Comparison of ENCODE assay signal across 16 mouse cellular contexts in the genomic region with DNA sequence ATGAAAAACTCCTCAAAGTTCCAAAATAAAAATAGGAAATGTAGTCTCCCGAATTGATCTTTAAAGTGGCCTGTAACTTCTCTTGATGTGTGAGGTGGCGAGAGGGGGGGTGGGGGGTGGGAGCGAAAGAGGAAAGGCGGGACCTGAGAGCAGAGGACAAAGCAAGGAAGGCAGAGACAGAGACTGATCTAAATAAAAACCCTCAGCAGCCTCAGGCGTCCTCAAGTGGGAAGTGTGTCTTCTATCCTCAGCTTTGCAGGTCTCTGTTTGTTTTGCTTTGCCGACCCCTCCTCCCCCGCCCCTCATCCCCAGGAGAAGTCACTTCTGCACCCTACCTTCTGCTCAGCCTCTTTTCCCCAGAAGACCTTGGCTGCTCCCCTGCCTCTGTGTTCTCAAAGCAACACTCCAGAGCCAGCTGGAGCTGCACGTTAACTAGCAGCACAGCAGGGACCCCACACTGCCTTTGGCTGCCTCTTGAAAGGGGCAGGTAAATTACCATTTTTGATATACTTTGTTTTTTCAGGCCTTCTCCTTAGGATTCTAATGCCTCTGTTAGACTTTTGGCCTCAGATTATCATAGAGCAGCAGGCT.
DNase-seq lines count a peak whose midpoint lies in the region; ATAC-seq and TF ChIP-seq lines count a peak whose summit lies in the region.
"Had no signal": no experiment of that assay in that cellular context is flagged by ENCODE, and none has a peak within 500 bp of the region (broad histone marks: within the 10 kb centered on the region; RNA-seq: fewer than 3 reads in every experiment).

No protein-coding gene starts in this region.

- intact Hi-C loops in heart, postnatal 10 days (cut with DNase I), result no loop called here

- H3K27ac ChIP-seq in heart, embryonic 13.5 days (replicated peaks), result no peak overlapping the region
- no peak overlapping the region for H3K27ac ChIP-seq in hindbrain, embryonic 11.5 days (ENCODE audit: low read depth, low read length)
- no peak overlapping the region for H3K27ac ChIP-seq in midbrain, embryonic 14.5 days (replicated peaks; ENCODE audit: low read depth, low read length)
- no peak overlapping the region for H3K27ac ChIP-seq in liver, postnatal 0 days (ENCODE audit: low read depth)
- H3K27ac ChIP-seq: gastrocnemius, adult 2 months; kidney, embryonic 15.5 days; limb, embryonic 15.5 days had no signal

- 0 out of 2 replicates have a peak, but pooled peaks cover 4% of the 10 kb centered on the region for H3K4me1 ChIP-seq in heart, embryonic 13.5 days
- no peaks in the 10 kb centered on the region for H3K4me1 ChIP-seq in hindbrain, embryonic 11.5 days (replicated peaks; ENCODE audit: control insufficient read depth, insufficient read depth, low read length)
- H3K4me1 ChIP-seq in midbrain, embryonic 14.5 days (ENCODE audit: control insufficient read depth, insufficient read depth, low read length), result no peaks in the 10 kb centered on the region
- no peaks in the 10 kb centered on the region for H3K4me1 ChIP-seq in liver, postnatal 0 days (ENCODE audit: insufficient read depth)
- H3K4me1 ChIP-seq: limb, embryonic 15.5 days had no signal

- ATAC-seq in heart, embryonic 13.5 days (ENCODE audit: extremely low read depth, insufficient number of reproducible peaks, low FRiP score, low TSS enrichment), result no peak
- peak; percentile 53; the same call in 1 of the 2 replicates for ATAC-seq in hindbrain, embryonic 11.5 days (ENCODE audit: low FRiP score)
- 0 out of 2 replicates have a peak, but pooled peaks have one; percentile 43 for ATAC-seq in midbrain, embryonic 14.5 days (ENCODE audit: low FRiP score, low TSS enrichment)
- ATAC-seq in liver, postnatal 0 days, result no peak
- ATAC-seq: lung, postnatal 0 days; Patski had no signal

- TF ChIP-seq CTCF in liver, postnatal 0 days (IDR thresholded peaks at IDR 0.05; ENCODE audit: low read depth), result no peak

- H3K9me3 ChIP-seq in heart, embryonic 13.5 days, result no peaks in the 10 kb centered on the region
- no peaks in the 10 kb centered on the region for H3K9me3 ChIP-seq in hindbrain, embryonic 11.5 days (ENCODE audit: control insufficient read depth, low read length)
- no peaks in the 10 kb centered on the region for H3K9me3 ChIP-seq in midbrain, embryonic 14.5 days (ENCODE audit: control insufficient read depth, low read length)
- no peaks in the 10 kb centered on the region for H3K9me3 ChIP-seq in liver, postnatal 0 days (ENCODE audit: low read length)
- H3K9me3 ChIP-seq: kidney, embryonic 15.5 days; limb, embryonic 15.5 days had no signal

- no peak for TF ChIP-seq EP300 in liver, postnatal 0 days (IDR thresholded peaks at IDR 0.05; ENCODE audit: low read depth)

- 0 out of 2 replicates have a peak overlapping the region, but pooled peaks have one; percentile 11 for H3K4me3 ChIP-seq in heart, embryonic 13.5 days
- H3K4me3 ChIP-seq in hindbrain, embryonic 11.5 days (ENCODE audit: low read depth, low read length), result no peak overlapping the region
- H3K4me3 ChIP-seq in midbrain, embryonic 14.5 days (replicated peaks; ENCODE audit: low read depth, low read length), result no peak overlapping the region
- H3K4me3 ChIP-seq in liver, postnatal 0 days (ENCODE audit: low read depth, low read length), result no peak overlapping the region
- H3K4me3 ChIP-seq: gastrocnemius, adult 2 months; kidney, embryonic 15.5 days; limb, embryonic 15.5 days had no signal

- no peaks in the 10 kb centered on the region for H3K27me3 ChIP-seq in heart, embryonic 13.5 days (replicated peaks)
- no peaks in the 10 kb centered on the region for H3K27me3 ChIP-seq in hindbrain, embryonic 11.5 days (ENCODE audit: control insufficient read depth, insufficient read depth, low read length)
- no peaks in the 10 kb centered on the region for H3K27me3 ChIP-seq in midbrain, embryonic 14.5 days (ENCODE audit: control insufficient read depth, insufficient read depth, low read length)
- H3K27me3 ChIP-seq in liver, postnatal 0 days (ENCODE audit: insufficient read depth, low read length), result no peaks in the 10 kb centered on the region
- H3K27me3 ChIP-seq: limb, embryonic 15.5 days had no signal

- H3K9ac ChIP-seq in heart, embryonic 13.5 days, result no peak overlapping the region
- no peak overlapping the region for H3K9ac ChIP-seq in hindbrain, embryonic 11.5 days (ENCODE audit: low read depth, low read length)
- H3K9ac ChIP-seq in midbrain, embryonic 14.5 days (replicated peaks; ENCODE audit: low read length), result no peak overlapping the region
- H3K9ac ChIP-seq in liver, postnatal 0 days (replicated peaks), result no peak overlapping the region
- H3K9ac ChIP-seq: kidney, embryonic 15.5 days; limb, embryonic 15.5 days had no signal

- no peak for DNase-seq in heart, postnatal 10 days
- DNase-seq in embryo, embryonic 11 days, result peak; percentile 45
- peak; percentile 12 for DNase-seq in hindbrain, embryonic 11.5 days (ENCODE audit: low spot score)
- peak; percentile 45 for DNase-seq in midbrain, embryonic 14.5 days
- no peak for DNase-seq in liver, postnatal 0 days
- no peak for DNase-seq in frontal cortex, adult 2 months (ENCODE audit: extremely low spot score in 1 of 2, low spot score in 1 of 2)
- no peak for DNase-seq in thymus, postnatal 10 days (ENCODE audit: low spot score in 2 of 2)
- DNase-seq: adrenal gland, postnatal 14 days; cerebellum, adult 2 months; gastrocnemius, adult 2 months; heart, postnatal 14 days had no signal

- H3K4me2 ChIP-seq in heart, embryonic 13.5 days, result peak overlapping the region; percentile 49
- H3K4me2 ChIP-seq in hindbrain, embryonic 11.5 days (replicated peaks; ENCODE audit: low read depth, low read length), result no peak overlapping the region
- no peak overlapping the region for H3K4me2 ChIP-seq in midbrain, embryonic 14.5 days (ENCODE audit: low read length)
- H3K4me2 ChIP-seq in liver, postnatal 0 days (ENCODE audit: low read depth, low read length), result no peak overlapping the region
- H3K4me2 ChIP-seq: kidney, embryonic 15.5 days; limb, embryonic 15.5 days had no signal

- WGBS in heart, embryonic 13.5 days, result 9% methylated on average over 8 of the region's 8 CpGs
- WGBS in hindbrain, embryonic 11.5 days, result under 1% methylated on average over 7 of the region's 8 CpGs
- 6% methylated on average over 8 of the region's 8 CpGs for WGBS in midbrain, embryonic 14.5 days
- 22% methylated on average over 7 of the region's 8 CpGs for WGBS in liver, postnatal 0 days (ENCODE audit: insufficient replicate concordance)

- H3K36me3 ChIP-seq in heart, embryonic 13.5 days, result no peaks in the 10 kb centered on the region
- H3K36me3 ChIP-seq in hindbrain, embryonic 11.5 days (ENCODE audit: control insufficient read depth, insufficient read depth, low read length), result no peaks in the 10 kb centered on the region
- H3K36me3 ChIP-seq in midbrain, embryonic 14.5 days (ENCODE audit: control insufficient read depth, insufficient read depth, low read length), result no peaks in the 10 kb centered on the region
- no peaks in the 10 kb centered on the region for H3K36me3 ChIP-seq in liver, postnatal 0 days (replicated peaks; ENCODE audit: insufficient read depth, low read length)
- H3K36me3 ChIP-seq: kidney, embryonic 15.5 days; limb, embryonic 15.5 days had no signal

Comparison
In these comparisons a context has a peak if more than half of its experiments do, and no peak if none do; other contexts are left out.
1. ATAC-seq: peak in hindbrain, embryonic 11.5 days (single experiment) and midbrain, embryonic 14.5 days (single experiment); none in heart, embryonic 13.5 days (single experiment) and liver, postnatal 0 days (single experiment).
2. DNase-seq: peak in embryo, embryonic 11 days (single experiment), hindbrain, embryonic 11.5 days (single experiment) and midbrain, embryonic 14.5 days (single experiment); none in heart, postnatal 10 days (0 of 2), liver, postnatal 0 days (single experiment), frontal cortex, adult 2 months (0 of 2) and thymus, postnatal 10 days (0 of 2).